Mouse (Mus musculus) brain, adult 2 months (tissue): Measurements from ENCODE around the gene Cntf.
A peak's percentile ranks its signal among the peaks of the same experiment; 100 is the strongest.
"Not testable (repeated sequence)": the region's sequence is repeated elsewhere in the genome, so short reads cannot be mapped to it uniquely, and the experiment has no call there.

Experiments used
- DNase-seq: peaks from one replicate; pipeline ENCODE4 v3.0.0; 2011; ENCODE audit warnings: low read depth, low spot score

The Cntf gene

DNA sequence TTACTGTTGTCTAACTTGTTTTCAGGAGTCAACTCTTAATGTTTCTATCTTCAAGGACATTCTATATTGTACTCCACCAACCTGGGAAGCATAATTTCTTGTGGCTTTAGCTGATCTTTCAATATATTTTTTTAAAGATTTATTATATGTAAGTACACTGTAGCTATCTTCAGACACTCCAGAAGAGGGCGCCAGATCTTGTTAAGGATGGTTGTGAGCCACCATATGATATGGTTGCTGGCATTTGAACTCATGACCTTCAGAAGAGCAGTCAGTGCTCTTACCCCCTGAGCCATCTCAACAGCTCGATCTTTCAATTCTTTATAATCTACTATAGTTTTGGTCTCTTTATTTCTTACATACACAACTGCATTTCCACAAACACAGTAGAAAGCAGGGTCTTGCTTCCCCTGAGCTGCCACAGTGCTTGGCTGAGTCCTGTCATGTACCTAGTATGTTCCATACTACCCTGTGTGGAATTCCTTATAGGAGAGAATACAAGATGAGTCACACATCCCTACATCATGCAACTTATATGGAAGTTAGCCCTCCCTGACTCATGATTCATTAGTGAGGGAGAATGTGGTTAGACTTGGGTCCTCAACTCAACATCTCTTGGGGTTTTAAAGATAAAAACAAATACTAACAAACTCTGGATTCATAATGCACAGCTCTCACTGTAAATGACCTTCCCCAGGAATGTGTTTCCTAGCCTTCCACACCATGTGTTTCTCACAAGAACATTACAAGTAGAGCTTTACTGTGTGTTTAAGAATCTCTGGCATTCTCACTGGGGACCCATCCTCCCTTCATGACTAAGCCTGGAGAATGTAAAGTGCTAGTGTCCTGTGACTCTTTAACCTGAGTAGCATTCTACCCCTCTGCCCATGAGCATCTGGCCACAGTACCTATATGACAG, 3.0 kb downstream of the Cntf start:
- DNase-seq: no peak

- peak; percentile 81 for DNase-seq
Observed at GRCm38 (mm10) chr19:12759656-12760055, 5.8 kb downstream of the Cntf start.

- DNase-seq: no peak
Observed at GRCm38 (mm10) chr19:12758936-12759478, 6.4 kb downstream of the Cntf start.

GRCm38 (mm10) chr19:12756286-12756685, 9.1 kb downstream of the Cntf start:
- no peak for DNase-seq

GRCm38 (mm10) chr19:12731950-12732349, 33.5 kb downstream of the Cntf start:
- no peak for DNase-seq

GRCm38 (mm10) chr19:12731036-12731435, 34.4 kb downstream of the Cntf start:
- DNase-seq: no peak

- no peak for DNase-seq
Observed at GRCm38 (mm10) chr19:12725851-12726250, 39.6 kb downstream of the Cntf start.

- peak; percentile 30 for DNase-seq
Observed at GRCm38 (mm10) chr19:12722308-12722707, 43.1 kb downstream of the Cntf start.

GRCm38 (mm10) chr19:12721596-12721995, 43.8 kb downstream of the Cntf start:
- not testable (repeated sequence) for DNase-seq

DNA sequence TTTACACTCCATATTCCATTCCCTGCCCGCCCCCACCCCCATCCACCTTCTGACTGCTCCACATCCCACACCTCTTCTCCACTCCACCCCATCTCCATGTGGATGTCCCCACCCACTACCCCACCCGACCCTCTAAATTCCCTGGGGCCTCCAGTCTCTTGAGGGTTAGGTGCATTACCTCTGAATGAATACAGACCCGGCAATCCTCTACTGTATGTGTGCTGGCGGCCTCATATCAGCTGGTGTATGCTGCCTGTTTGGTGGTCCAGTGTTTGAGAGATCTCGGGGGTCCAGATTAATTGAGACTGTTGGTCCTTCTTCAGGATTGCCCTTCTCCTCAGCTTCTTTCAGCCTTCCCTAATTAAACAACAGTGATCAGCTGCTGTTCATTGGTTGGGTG, 44.5 kb downstream of the Cntf start:
- not testable (repeated sequence) for DNase-seq

DNA sequence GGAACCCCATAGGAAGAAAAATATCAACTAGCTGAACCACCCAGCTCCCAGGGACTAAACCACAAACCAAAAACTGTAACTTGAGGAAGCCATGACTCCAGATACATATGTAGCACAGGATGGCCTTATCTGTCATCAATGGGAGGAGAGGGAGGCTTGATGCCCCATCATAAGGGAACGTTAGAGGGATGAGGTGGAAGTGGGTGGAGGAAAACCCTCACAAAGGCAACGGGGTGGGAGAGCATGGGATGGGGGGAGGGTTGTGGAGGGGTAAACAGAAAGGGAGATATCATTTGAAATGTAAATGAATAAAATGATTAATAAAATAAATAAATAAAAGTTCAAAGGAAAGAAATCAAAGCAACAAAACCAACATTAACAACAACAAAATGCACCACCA, 45.0 kb downstream of the Cntf start:
- no peak for DNase-seq

DNA sequence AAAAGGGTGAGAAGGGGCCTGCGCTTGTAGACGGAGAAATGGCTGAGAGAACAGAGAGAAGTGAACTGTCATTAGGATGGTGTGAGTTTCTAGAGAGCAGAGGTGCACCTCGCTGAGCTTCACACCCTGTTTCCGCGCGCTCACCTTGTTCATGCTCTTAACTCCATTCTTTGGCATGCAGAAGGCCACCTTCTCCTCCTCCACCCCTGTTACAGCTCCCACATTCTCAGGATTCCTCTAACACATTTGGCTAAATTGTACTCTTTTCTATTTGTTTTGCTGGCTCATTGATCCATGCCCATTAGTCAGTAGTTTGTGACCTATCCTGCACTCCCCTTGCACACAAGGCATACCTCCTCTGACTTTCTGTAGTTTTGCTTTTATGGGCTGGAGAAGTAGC, 46.2 kb downstream of the Cntf start:
- DNase-seq: no peak
